Mouse (Mus musculus): ENCODE measurements around the gene Capzb. TPM values are rescaled to one million over a fixed set of nuclear protein-coding genes. Genes with fewer than 3 reads are reported as not detected.
A peak's percentile ranks its signal among the peaks of the same experiment; 100 is the strongest.

Capzb gene
- polyA plus RNA-seq, 1 experiment, result 4.7 TPM

GRCm38 (mm10) chr4:139291099-139291498 lies 98.4 kb downstream of the Capzb start:
- TF ChIP-seq GATA1 (IDR thresholded peaks at IDR 0.05; ENCODE audit: low read length), result no peak
- no peak for TF ChIP-seq TAL1 (IDR thresholded peaks at IDR 0.05; ENCODE audit: low read length)
- Histone ChIP-seq H3K4me1 (ENCODE audit: control insufficient read depth) (no peaks in the 10 kb centered on the region; the same call in none of the 2 replicates), H3K27me3 (ENCODE audit: control insufficient read depth) (no peaks in the 10 kb centered on the region), H3K36me3 (ENCODE audit: control insufficient read depth) (peaks cover 60% of the 10 kb centered on the region), H3K4me3 (replicated peaks) (no peak overlapping the region), H3K9me3 (ENCODE audit: control insufficient read depth, low read length) (no peaks in the 10 kb centered on the region)

GRCm38 (mm10) chr4:139292038-139292437 lies 99.3 kb downstream of the Capzb start:
- Histone ChIP-seq H3K4me3 (replicated peaks) (no peak overlapping the region), H3K36me3 (ENCODE audit: control insufficient read depth) (peaks cover 51% of the 10 kb centered on the region), H3K27me3 (ENCODE audit: control insufficient read depth) (no peaks in the 10 kb centered on the region), H3K4me1 (ENCODE audit: control insufficient read depth) (no peaks in the 10 kb centered on the region; the same call in none of the 2 replicates), H3K9me3 (ENCODE audit: control insufficient read depth, low read length) (no peaks in the 10 kb centered on the region)
- TF ChIP-seq TAL1 (IDR thresholded peaks at IDR 0.05; ENCODE audit: low read length), result no peak
- no peak for TF ChIP-seq GATA1 (IDR thresholded peaks at IDR 0.05; ENCODE audit: low read length)

GRCm38 (mm10) chr4:139297566-139297965 lies 104.9 kb downstream of the Capzb start:
- H3K9me3 ChIP-seq (ENCODE audit: control insufficient read depth, low read length), result no peaks in the 10 kb centered on the region
- peaks cover 26% of the 10 kb centered on the region for H3K36me3 ChIP-seq (ENCODE audit: control insufficient read depth)
- no peak for TF ChIP-seq GATA1 (IDR thresholded peaks at IDR 0.05; ENCODE audit: low read length)
- TF ChIP-seq TAL1 (IDR thresholded peaks at IDR 0.05; ENCODE audit: low read length), result no peak
- H3K4me3 ChIP-seq (replicated peaks), result no peak overlapping the region
- H3K27me3 ChIP-seq (ENCODE audit: control insufficient read depth), result no peaks in the 10 kb centered on the region
- H3K4me1 ChIP-seq (ENCODE audit: control insufficient read depth), result peaks cover 2% of the 10 kb centered on the region; the same call in 1 of the 2 replicates

- Histone ChIP-seq H3K36me3 (ENCODE audit: control insufficient read depth) (peaks cover 26% of the 10 kb centered on the region), H3K9me3 (ENCODE audit: control insufficient read depth, low read length) (no peaks in the 10 kb centered on the region), H3K4me3 (replicated peaks) (no peak overlapping the region), H3K27me3 (ENCODE audit: control insufficient read depth) (no peaks in the 10 kb centered on the region), H3K4me1 (ENCODE audit: control insufficient read depth) (peaks cover 2% of the 10 kb centered on the region; the same call in 1 of the 2 replicates)
- TF ChIP-seq GATA1 (IDR thresholded peaks at IDR 0.05; ENCODE audit: low read length), result no peak
- no peak for TF ChIP-seq TAL1 (IDR thresholded peaks at IDR 0.05; ENCODE audit: low read length)
Measured at GRCm38 (mm10) chr4:139298671-139299366, 106.1 kb downstream of the Capzb start.

GRCm38 (mm10) chr4:139301780-139302179 lies 109.1 kb downstream of the Capzb start:
- Histone ChIP-seq H3K36me3 (ENCODE audit: control insufficient read depth) (peaks cover 42% of the 10 kb centered on the region), H3K27me3 (ENCODE audit: control insufficient read depth) (no peaks in the 10 kb centered on the region), H3K9me3 (ENCODE audit: control insufficient read depth, low read length) (no peaks in the 10 kb centered on the region), H3K4me3 (replicated peaks) (no peak overlapping the region), H3K4me1 (ENCODE audit: control insufficient read depth) (peaks cover 6% of the 10 kb centered on the region)
- no peak for TF ChIP-seq GATA1 (IDR thresholded peaks at IDR 0.05; ENCODE audit: low read length)
- no peak for TF ChIP-seq TAL1 (IDR thresholded peaks at IDR 0.05; ENCODE audit: low read length)

GRCm38 (mm10) chr4:139302241-139302640 lies 109.5 kb downstream of the Capzb start:
- H3K4me1 ChIP-seq (ENCODE audit: control insufficient read depth), result peaks cover 6% of the 10 kb centered on the region
- H3K9me3 ChIP-seq (ENCODE audit: control insufficient read depth, low read length), result no peaks in the 10 kb centered on the region
- H3K27me3 ChIP-seq (ENCODE audit: control insufficient read depth), result no peaks in the 10 kb centered on the region
- TF ChIP-seq GATA1 (IDR thresholded peaks at IDR 0.05; ENCODE audit: low read length) (no peak), TAL1 (IDR thresholded peaks at IDR 0.05; ENCODE audit: low read length) (no peak)
- no peak overlapping the region for H3K4me3 ChIP-seq (replicated peaks)
- peaks cover 42% of the 10 kb centered on the region for H3K36me3 ChIP-seq (ENCODE audit: control insufficient read depth)

- peaks cover 33% of the 10 kb centered on the region for H3K36me3 ChIP-seq (ENCODE audit: control insufficient read depth)
- no peaks in the 10 kb centered on the region for H3K9me3 ChIP-seq (ENCODE audit: control insufficient read depth, low read length)
- peaks cover 18% of the 10 kb centered on the region for H3K4me1 ChIP-seq (ENCODE audit: control insufficient read depth)
- TF ChIP-seq TAL1 (IDR thresholded peaks at IDR 0.05; ENCODE audit: low read length), result no peak
- TF ChIP-seq GATA1 (IDR thresholded peaks at IDR 0.05; ENCODE audit: low read length), result no peak
- no peak overlapping the region for H3K4me3 ChIP-seq (replicated peaks)
- peaks cover 5% of the 10 kb centered on the region; the same call in 1 of the 2 replicates for H3K27me3 ChIP-seq (ENCODE audit: control insufficient read depth)
Measured at GRCm38 (mm10) chr4:139305521-139305920, 112.8 kb downstream of the Capzb start.

GRCm38 (mm10) chr4:139307916-139308315 lies 115.2 kb downstream of the Capzb start:
- Histone ChIP-seq H3K36me3 (ENCODE audit: control insufficient read depth) (peaks cover 16% of the 10 kb centered on the region), H3K4me1 (ENCODE audit: control insufficient read depth) (peaks cover 35% of the 10 kb centered on the region), H3K9me3 (ENCODE audit: control insufficient read depth, low read length) (no peaks in the 10 kb centered on the region), H3K27me3 (ENCODE audit: control insufficient read depth) (peaks cover 18% of the 10 kb centered on the region), H3K4me3 (replicated peaks) (no peak overlapping the region)
- no peak for TF ChIP-seq TAL1 (IDR thresholded peaks at IDR 0.05; ENCODE audit: low read length)
- no peak for TF ChIP-seq GATA1 (IDR thresholded peaks at IDR 0.05; ENCODE audit: low read length)

GRCm38 (mm10) chr4:139309651-139310050 lies 117.0 kb downstream of the Capzb start:
- Histone ChIP-seq H3K4me1 (ENCODE audit: control insufficient read depth) (peaks cover 35% of the 10 kb centered on the region), H3K27me3 (ENCODE audit: control insufficient read depth) (peaks cover 18% of the 10 kb centered on the region), H3K4me3 (replicated peaks) (peak overlapping the region; percentile 84), H3K9me3 (ENCODE audit: control insufficient read depth, low read length) (no peaks in the 10 kb centered on the region), H3K36me3 (ENCODE audit: control insufficient read depth) (peaks cover 23% of the 10 kb centered on the region)
- no peak for TF ChIP-seq TAL1 (IDR thresholded peaks at IDR 0.05; ENCODE audit: low read length)
- no peak for TF ChIP-seq GATA1 (IDR thresholded peaks at IDR 0.05; ENCODE audit: low read length)
